Mouse (Mus musculus) forebrain, embryonic 11.5 days (tissue): ENCODE measurements around the gene Coro1c. TPM values are rescaled to one million over a fixed set of nuclear protein-coding genes. Genes with fewer than 3 reads are reported as not detected.
A peak's percentile ranks its signal among the peaks of the same experiment; 100 is the strongest.

Source experiments
- ATAC-seq: fragments of 200-750 bp; cut with Nextera tagmentation; replicated peaks from 2 replicates; pipeline ENCODE4 v1.8.0; 2017; ENCODE audit warnings: moderate TSS enrichment; ENCODE audit not compliant: low FRiP score
- DNase-seq: peaks from one replicate; pipeline ENCODE4 v3.0.0-alpha.2; 2017; ENCODE audit warnings: low spot score
- H3K27ac ChIP-seq: fragments of 300-500 bp; sonication (generic); 2 replicates; pipeline ENCODE4 v1.5.1; 2014; ENCODE audit warnings: low read depth, low read length
- H3K27me3 ChIP-seq: fragments of 300-500 bp; sonication (generic); 2 replicates; pipeline ENCODE4 v1.6.1; 2014; ENCODE audit warnings: mild to moderate bottlenecking, low read length, mixed read lengths; ENCODE audit not compliant: control insufficient read depth, insufficient read depth
- H3K36me3 ChIP-seq: fragments of 300-500 bp; sonication (generic); 2 replicates; pipeline ENCODE4 v1.6.1; 2014; ENCODE audit warnings: mild to moderate bottlenecking, low read length, moderate library complexity, mixed read lengths; ENCODE audit not compliant: control insufficient read depth, insufficient read depth
- H3K4me1 ChIP-seq: fragments of 300-500 bp; sonication (generic); replicated peaks from 2 replicates; pipeline ENCODE4 v1.6.1; 2014; ENCODE audit warnings: low read length, mixed read lengths; ENCODE audit not compliant: control insufficient read depth, insufficient read depth
- H3K4me2 ChIP-seq: fragments of 300-500 bp; sonication (generic); 2 replicates; pipeline ENCODE4 v1.6.1; 2014; ENCODE audit warnings: low read depth, mild to moderate bottlenecking, low read length, moderate library complexity, mixed read lengths; ENCODE audit not compliant: severe bottlenecking
- H3K4me3 ChIP-seq: fragments of 300-500 bp; sonication (generic); 2 replicates; pipeline ENCODE4 v1.5.1; 2014; ENCODE audit warnings: low read depth, low read length
- H3K9ac ChIP-seq: fragments of 300-500 bp; sonication (generic); 2 replicates; pipeline ENCODE4 v1.6.1; 2014; ENCODE audit warnings: low read length
- H3K9me3 ChIP-seq: fragments of 300-500 bp; sonication (generic); 2 replicates; pipeline ENCODE4 v1.6.1; 2016; ENCODE audit warnings: low read length, mixed read lengths; ENCODE audit not compliant: control insufficient read depth
- WGBS: fragments of 180-500 bp; shearing (Covaris S2); extraction: QIAGEN DNeasy Blood & Tissue Kit; methylation state at CpG from one replicate; pipeline ENCODE4 v1.1.7; 2014; 5-methylcytosine and 5-hydroxymethylcytosine counted together
- polyA plus RNA-seq: library from polyadenylated mRNA; unstranded; fragments of >200 nt; fragmentation: Nextera tagmentation; extraction: Ambion mirVana; gene quantifications from 2 replicates; pipeline ENCODE4 v1.2.1, GENCODE M21; 2014

Coro1c gene
- polyA plus RNA-seq, 1 experiment from 2014 or later: 231 TPM

DNA sequence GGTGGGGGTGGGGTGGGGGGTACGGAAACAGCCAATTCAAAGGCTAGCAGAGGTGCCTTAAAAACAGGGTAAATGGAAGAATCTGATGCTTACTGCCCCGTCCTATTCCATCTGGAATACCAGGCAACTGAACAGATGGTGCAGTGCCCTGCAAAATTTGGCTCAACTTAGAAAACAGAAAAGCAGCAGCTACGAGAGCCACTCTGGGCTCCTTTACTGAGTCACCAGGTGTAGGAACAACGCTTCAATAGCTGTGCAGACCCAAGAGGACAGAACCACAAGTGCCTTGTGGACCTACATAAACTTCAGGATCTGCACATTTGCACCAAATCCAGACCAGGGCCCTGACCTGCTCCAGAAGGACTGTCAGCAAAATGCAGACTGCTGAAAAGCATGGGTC lies 46.1 kb downstream of the Coro1c start:
- Histone ChIP-seq H3K9ac (no peak overlapping the region), H3K4me2 (no peak overlapping the region), H3K4me3 (no peak overlapping the region), H3K4me1 (no peaks in the 10 kb centered on the region; the same call in 1 of the 2 replicates), H3K36me3 (no peaks in the 10 kb centered on the region), H3K9me3 (no peaks in the 10 kb centered on the region), H3K27me3 (no peaks in the 10 kb centered on the region), H3K27ac (peak overlapping the region; percentile 3; the same call in 1 of the 2 replicates)
- 86% methylated on average over 4 of the region's 4 CpGs for WGBS
- ATAC-seq: no peak
- DNase-seq: no peak

DNA sequence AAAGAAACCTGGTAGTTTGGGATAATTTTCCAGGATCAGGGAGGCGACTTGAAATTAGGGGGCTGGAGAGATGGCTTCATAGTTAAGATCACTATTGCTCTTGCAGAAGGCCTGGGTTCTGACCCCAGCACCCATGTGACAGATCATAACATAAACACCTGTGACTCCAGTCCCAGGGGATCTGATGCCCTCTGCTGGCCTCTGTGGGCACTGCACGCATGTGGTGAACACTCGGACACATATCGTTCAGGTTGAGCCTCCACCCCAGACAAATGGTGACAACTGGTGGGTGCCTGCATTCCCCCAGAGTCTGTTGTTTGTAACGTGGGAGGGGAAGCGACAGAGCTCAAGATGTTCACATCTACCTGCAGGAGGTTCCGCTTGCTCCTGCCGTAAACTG lies 47.3 kb downstream of the Coro1c start:
- Histone ChIP-seq H3K27ac (no peak overlapping the region), H3K27me3 (no peaks in the 10 kb centered on the region), H3K4me2 (no peak overlapping the region), H3K36me3 (no peaks in the 10 kb centered on the region), H3K9ac (no peak overlapping the region), H3K9me3 (no peaks in the 10 kb centered on the region), H3K4me3 (no peak overlapping the region), H3K4me1 (no peaks in the 10 kb centered on the region; the same call in 1 of the 2 replicates)
- no peak for ATAC-seq
- WGBS: 96% methylated on average over 8 of the region's 8 CpGs
- peak; percentile 66 for DNase-seq

DNA sequence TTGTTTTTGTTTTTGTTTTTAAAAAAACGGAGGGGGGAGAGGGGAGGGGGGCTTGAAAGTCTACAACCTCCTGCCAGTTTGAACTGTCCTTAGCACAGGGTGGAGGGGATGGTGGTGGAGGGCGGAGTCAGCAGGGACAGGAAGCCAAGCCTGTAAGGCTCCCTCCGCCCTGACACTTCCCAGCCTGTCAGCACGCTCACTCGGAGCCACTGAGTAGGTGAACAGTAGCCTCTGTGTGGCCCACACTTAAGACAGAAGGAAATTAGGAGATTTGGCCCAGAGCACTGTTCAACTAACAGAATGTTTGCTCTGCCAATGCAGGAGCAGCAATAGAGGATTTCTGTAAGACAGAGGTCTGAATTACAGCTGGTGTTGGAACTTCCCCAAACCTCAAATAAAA lies 49.6 kb downstream of the Coro1c start:
- H3K36me3 ChIP-seq: no peaks in the 10 kb centered on the region
- ATAC-seq: no peak
- H3K27me3 ChIP-seq: no peaks in the 10 kb centered on the region
- H3K9ac ChIP-seq: no peak overlapping the region
- no peaks in the 10 kb centered on the region for H3K9me3 ChIP-seq
- no peak overlapping the region for H3K4me2 ChIP-seq
- no peak for DNase-seq
- no peak overlapping the region; the same call in 1 of the 2 replicates for H3K27ac ChIP-seq
- H3K4me1 ChIP-seq: peaks cover 6% of the 10 kb centered on the region; the same call in 1 of the 2 replicates
- H3K4me3 ChIP-seq: no peak overlapping the region
- 67% methylated on average over 5 of the region's 5 CpGs for WGBS

DNA sequence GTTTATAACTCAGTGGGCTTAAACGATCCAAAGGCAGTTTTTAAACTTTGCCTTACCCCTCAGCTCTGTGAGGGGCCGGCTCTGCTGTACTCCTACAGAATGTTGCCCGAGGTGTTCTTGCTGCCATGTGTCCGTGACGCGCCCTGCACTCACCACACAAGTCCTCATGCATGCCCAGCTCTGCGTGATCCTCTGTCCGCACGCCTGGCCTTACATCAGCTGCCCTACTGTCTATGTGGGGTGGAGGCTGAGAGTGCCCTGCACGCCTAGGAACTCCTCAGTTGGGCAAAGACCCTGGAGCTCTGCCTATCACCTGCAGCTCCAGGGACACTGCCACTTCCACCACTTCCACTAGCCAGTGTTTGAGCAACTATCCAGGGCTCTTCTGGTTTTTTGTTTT lies 50.0 kb downstream of the Coro1c start:
- Histone ChIP-seq H3K27me3 (no peaks in the 10 kb centered on the region), H3K9ac (no peak overlapping the region), H3K4me2 (no peak overlapping the region), H3K9me3 (no peaks in the 10 kb centered on the region), H3K4me3 (no peak overlapping the region), H3K36me3 (no peaks in the 10 kb centered on the region), H3K4me1 (peaks cover 6% of the 10 kb centered on the region; the same call in 1 of the 2 replicates), H3K27ac (no peak overlapping the region)
- 84% methylated on average over 10 of the region's 10 CpGs for WGBS
- ATAC-seq (no peak), DNase-seq (no peak)

DNA sequence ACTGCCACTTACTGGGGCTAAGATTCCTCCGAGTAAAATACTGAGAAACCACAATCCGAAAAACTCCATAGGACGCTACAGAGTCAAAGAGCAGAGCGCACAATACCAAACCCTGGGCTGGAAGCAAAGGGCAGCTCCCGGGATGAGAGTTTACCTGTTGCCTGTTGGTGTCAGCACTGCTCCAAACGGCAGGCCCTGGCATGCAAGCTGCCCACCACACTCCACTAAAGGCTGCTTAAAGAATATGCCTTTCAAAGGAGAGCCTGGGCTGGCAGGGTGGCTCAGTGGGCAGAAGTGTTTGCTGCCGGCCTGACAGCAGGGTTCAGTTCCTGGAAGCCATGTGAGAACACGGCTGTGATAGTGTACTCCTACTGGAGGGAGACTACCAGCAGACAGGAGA lies 50.9 kb downstream of the Coro1c start:
- Histone ChIP-seq H3K4me2 (no peak overlapping the region), H3K9ac (no peak overlapping the region), H3K4me3 (no peak overlapping the region), H3K4me1 (peaks cover 6% of the 10 kb centered on the region; the same call in 1 of the 2 replicates), H3K27me3 (no peaks in the 10 kb centered on the region), H3K27ac (no peak overlapping the region), H3K9me3 (no peaks in the 10 kb centered on the region), H3K36me3 (no peaks in the 10 kb centered on the region)
- no peak for DNase-seq
- ATAC-seq: no peak
- WGBS: 72% methylated on average over 8 of the region's 8 CpGs

DNA sequence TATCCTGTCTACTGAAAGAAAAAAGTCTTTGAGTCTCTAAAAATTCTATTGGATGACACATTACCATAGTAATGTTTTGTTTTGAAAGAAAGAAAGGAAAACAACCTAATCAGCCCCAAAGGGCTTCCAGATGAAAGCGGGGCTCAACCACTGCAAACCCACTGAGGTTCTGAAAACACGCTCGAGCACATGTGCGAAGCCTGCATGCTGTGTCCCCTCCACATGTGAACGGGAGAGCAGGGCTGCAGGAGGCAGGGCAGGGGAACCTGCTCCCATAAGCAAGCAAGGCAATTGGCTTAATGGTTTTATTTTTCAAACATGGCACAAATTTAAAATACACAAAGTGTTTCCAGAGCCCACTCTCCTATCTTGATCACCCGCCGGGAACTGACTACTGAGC lies 51.9 kb downstream of the Coro1c start:
- ATAC-seq (no peak), DNase-seq (no peak)
- 79% methylated on average over 7 of the region's 7 CpGs for WGBS
- no peak overlapping the region for H3K9ac ChIP-seq
- H3K27ac ChIP-seq: peak overlapping the region; percentile 46; the same call in 1 of the 2 replicates
- H3K4me3 ChIP-seq: no peak overlapping the region
- peaks cover 6% of the 10 kb centered on the region; the same call in 1 of the 2 replicates for H3K4me1 ChIP-seq
- H3K36me3 ChIP-seq: no peaks in the 10 kb centered on the region
- no peaks in the 10 kb centered on the region for H3K27me3 ChIP-seq
- no peak overlapping the region for H3K4me2 ChIP-seq
- no peaks in the 10 kb centered on the region for H3K9me3 ChIP-seq

DNA sequence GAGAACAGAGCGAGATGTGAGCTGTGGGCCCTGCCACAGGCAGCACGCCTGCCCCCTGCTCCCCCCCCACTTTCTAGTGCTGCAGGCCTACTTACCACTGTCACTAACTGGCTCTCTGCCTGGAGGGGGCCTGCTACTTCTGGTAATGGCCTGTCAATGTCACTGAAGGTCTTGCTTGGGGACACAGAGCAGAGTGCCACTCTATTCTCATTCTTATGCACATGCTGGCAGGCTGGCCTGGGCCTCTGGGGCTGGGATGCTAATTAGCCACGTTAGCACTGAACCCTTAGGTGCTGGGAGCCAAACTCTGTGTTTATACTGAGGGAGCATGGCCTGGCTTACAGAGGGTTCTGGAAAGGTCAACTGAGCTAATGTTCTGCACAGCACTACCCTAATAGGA lies 52.9 kb downstream of the Coro1c start:
- peak; percentile 46; the same call in 1 of the 2 replicates for ATAC-seq
- Histone ChIP-seq H3K4me2 (no peak overlapping the region), H3K9me3 (no peaks in the 10 kb centered on the region), H3K4me3 (no peak overlapping the region), H3K27ac (peak overlapping the region; percentile 53), H3K4me1 (peaks cover 6% of the 10 kb centered on the region; the same call in 1 of the 2 replicates), H3K36me3 (peaks cover under 1% of the 10 kb centered on the region; the same call in 1 of the 2 replicates), H3K27me3 (no peaks in the 10 kb centered on the region), H3K9ac (no peak overlapping the region)
- WGBS: 50% methylated on average over 3 of the region's 3 CpGs
- DNase-seq: no peak

DNA sequence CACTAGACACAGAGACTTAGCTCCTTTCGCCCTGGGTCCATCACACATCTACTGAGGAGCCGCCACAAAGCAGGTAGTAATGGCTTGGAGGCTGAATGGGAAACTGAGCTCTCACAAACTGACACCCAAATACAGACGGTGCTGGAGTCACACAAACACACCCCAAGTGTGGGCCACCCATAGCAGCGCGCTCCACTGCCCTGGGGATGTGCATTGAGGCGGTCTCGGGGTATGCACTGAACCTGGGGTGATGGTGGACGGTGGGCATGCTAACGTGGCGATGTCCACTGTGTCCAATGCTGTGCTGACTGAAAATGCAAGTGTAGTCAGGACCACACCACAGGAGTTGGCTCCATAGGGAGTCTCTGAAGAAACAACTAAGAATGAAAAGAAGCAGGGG lies 53.4 kb downstream of the Coro1c start:
- H3K9me3 ChIP-seq: no peaks in the 10 kb centered on the region
- H3K4me3 ChIP-seq: no peak overlapping the region
- no peak overlapping the region for H3K4me2 ChIP-seq
- peaks cover 6% of the 10 kb centered on the region; the same call in 1 of the 2 replicates for H3K4me1 ChIP-seq
- H3K36me3 ChIP-seq: peaks cover 7% of the 10 kb centered on the region
- WGBS: 91% methylated on average over 10 of the region's 10 CpGs
- no peak for DNase-seq
- ATAC-seq: no peak
- H3K9ac ChIP-seq: no peak overlapping the region
- H3K27ac ChIP-seq: peak overlapping the region; percentile 53
- H3K27me3 ChIP-seq: no peaks in the 10 kb centered on the region

DNA sequence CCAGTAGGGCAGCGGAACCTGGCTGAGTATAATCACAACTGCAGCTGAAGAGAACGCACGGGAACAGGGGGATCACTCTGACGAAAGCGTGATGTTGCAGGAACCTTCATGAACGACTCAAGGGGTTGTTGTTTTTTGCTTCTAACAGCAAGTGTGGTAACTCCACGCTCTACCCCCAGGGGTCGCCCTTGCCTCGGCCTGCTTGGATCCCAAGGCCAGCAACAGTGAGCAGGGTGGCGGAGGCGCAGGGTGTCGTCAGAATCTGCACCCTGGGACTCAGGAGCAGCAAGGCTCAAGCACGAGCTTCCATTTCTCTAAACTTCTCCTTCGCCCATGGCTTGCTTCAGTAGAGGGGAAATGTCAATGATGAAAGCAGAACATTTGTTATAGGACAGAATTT lies 54.1 kb downstream of the Coro1c start:
- Histone ChIP-seq H3K4me2 (no peak overlapping the region), H3K27ac (no peak overlapping the region), H3K4me1 (peaks cover 6% of the 10 kb centered on the region; the same call in 1 of the 2 replicates), H3K27me3 (no peaks in the 10 kb centered on the region), H3K9ac (no peak overlapping the region), H3K4me3 (no peak overlapping the region), H3K36me3 (peaks cover 7% of the 10 kb centered on the region), H3K9me3 (no peaks in the 10 kb centered on the region)
- DNase-seq (peak; percentile 91), ATAC-seq (no peak)
- WGBS: 47% methylated on average over 14 of the region's 14 CpGs
